Mouse (Mus musculus) fibroblast of lung, adult 2 months (primary cell): ENCODE measurements at regions not wholly inside any gene's neighbourhood (a gene's known extent, or its start where the extent isn't known, plus 50 kb on each side); places are given as distances from the start of the nearest gene placed in this dataset.
A peak's percentile ranks its signal among the peaks of the same experiment; 100 is the strongest.

Experiments
- DNase-seq: peaks from one replicate; pipeline ENCODE4 v3.0.0-alpha.2; 2011; ENCODE audit warnings: low read depth

GRCm38 (mm10) chr4:12538694-12539121, 366.9 kb upstream of the Fam92a start:
- peak; percentile 24 for DNase-seq

- no peak for DNase-seq
Observed at GRCm38 (mm10) chr4:12538043-12538442, 366.2 kb upstream of the Fam92a start.

- no peak for DNase-seq
Observed at GRCm38 (mm10) chr4:12534151-12534550, 362.3 kb upstream of the Fam92a start.

- no peak for DNase-seq
Observed at GRCm38 (mm10) chr4:12532961-12533360, 361.1 kb upstream of the Fam92a start.

- no peak for DNase-seq
Observed at GRCm38 (mm10) chr4:12522358-12522757, 350.5 kb upstream of the Fam92a start.

GRCm38 (mm10) chr4:12521246-12521645, 349.4 kb upstream of the Fam92a start:
- DNase-seq: no peak

- no peak for DNase-seq
Observed at GRCm38 (mm10) chr4:12516497-12516896, 344.7 kb upstream of the Fam92a start.

- peak; percentile 73 for DNase-seq
Observed at GRCm38 (mm10) chr4:12511656-12512385, 340.0 kb upstream of the Fam92a start.

- DNase-seq: no peak
Observed at GRCm38 (mm10) chr4:12506851-12507551, 335.2 kb upstream of the Fam92a start.

- no peak for DNase-seq
Observed at GRCm38 (mm10) chr4:12501086-12501485, 329.3 kb upstream of the Fam92a start.

- DNase-seq: no peak
Observed at GRCm38 (mm10) chr4:12498426-12498825, 326.6 kb upstream of the Fam92a start.

- no peak for DNase-seq
Observed at GRCm38 (mm10) chr4:12492468-12492867, 320.7 kb upstream of the Fam92a start.

- no peak for DNase-seq
Observed at GRCm38 (mm10) chr4:12491306-12491705, 319.5 kb upstream of the Fam92a start.

- DNase-seq: no peak
Observed at GRCm38 (mm10) chr4:12490066-12490465, 318.3 kb upstream of the Fam92a start.

GRCm38 (mm10) chr4:12489358-12489757, 317.5 kb upstream of the Fam92a start:
- DNase-seq: no peak

GRCm38 (mm10) chr4:12481481-12481880, 309.7 kb upstream of the Fam92a start:
- DNase-seq: no peak

GRCm38 (mm10) chr4:12476717-12477116, 304.9 kb upstream of the Fam92a start:
- no peak for DNase-seq

GRCm38 (mm10) chr4:12474981-12475568, 303.3 kb upstream of the Fam92a start:
- DNase-seq: no peak

GRCm38 (mm10) chr4:12474421-12474820, 302.6 kb upstream of the Fam92a start:
- DNase-seq: no peak

GRCm38 (mm10) chr4:12461701-12462100, 289.9 kb upstream of the Fam92a start:
- no peak for DNase-seq

- DNase-seq: no peak
Observed at GRCm38 (mm10) chr4:12461251-12461650, 289.4 kb upstream of the Fam92a start.

GRCm38 (mm10) chr4:12457978-12458597, 286.3 kb upstream of the Fam92a start:
- DNase-seq: no peak

GRCm38 (mm10) chr4:12452086-12452485, 280.3 kb upstream of the Fam92a start:
- DNase-seq: no peak
